Mouse (Mus musculus) thymus, postnatal 25 days (tissue): ENCODE data around the gene Gpr68.
A peak's percentile ranks its signal among the peaks of the same experiment; 100 is the strongest.

Experiments used
- DNase-seq: peaks from one replicate; pipeline ENCODE4 v3.0.0; 2022

Gpr68 gene

GRCm38 (mm10) chr12:100865509-100866078 lies 42.4 kb downstream of the Gpr68 start:
- no peak for DNase-seq

- no peak for DNase-seq
Observed at GRCm38 (mm10) chr12:100865072-100865471, 42.9 kb downstream of the Gpr68 start.

DNA sequence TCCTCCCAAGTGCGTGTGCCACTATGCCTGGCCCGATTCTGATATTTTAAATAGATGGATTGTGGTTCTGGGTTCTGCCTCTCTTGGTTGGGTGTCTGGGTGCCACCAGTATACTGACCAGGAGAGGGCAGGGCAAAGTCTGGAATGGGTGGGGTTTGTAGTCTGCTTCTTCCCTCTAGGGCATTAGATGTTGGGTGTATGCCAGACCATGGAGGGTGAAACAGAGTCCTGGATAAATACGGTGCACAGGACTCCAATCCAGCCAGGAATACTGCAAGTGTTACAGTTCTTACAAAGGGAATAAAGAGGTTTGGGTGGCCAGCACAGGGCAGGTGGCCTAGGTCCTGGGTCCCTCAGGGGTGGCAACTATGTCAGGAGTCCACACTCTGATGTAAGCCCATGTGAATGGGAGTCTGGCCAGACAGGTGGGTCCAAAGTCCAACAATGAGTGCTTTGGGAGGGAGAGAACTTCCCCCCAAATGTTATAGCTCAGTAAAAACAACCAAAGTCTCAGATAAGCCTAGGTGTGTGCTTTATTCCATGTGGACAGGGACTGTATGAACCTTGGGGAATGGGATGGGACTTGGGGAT lies 45.0 kb downstream of the Gpr68 start:
- no peak for DNase-seq

GRCm38 (mm10) chr12:100862272-100862671 lies 45.7 kb downstream of the Gpr68 start:
- no peak for DNase-seq

DNA sequence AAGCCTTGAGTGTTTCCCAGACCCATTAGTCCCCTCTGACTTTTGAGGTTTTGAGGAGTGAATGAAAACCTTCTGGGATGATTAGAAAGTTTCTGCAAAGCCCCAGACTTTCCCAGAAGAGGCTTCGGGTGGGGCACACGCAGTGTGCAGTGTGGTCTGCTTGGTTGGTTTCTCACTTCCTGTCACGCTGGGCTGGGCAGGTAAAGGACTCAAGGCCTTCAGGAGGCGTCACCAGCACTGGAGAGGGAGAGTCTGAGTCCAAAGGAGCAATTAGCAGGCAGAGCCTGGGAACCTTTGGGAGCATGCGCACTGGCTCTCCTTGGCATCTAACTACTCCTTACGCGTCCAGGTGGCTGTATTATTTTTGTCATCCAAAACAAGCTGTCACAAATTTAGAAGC lies 50.2 kb downstream of the Gpr68 start:
- no peak for DNase-seq

GRCm38 (mm10) chr12:100856337-100856736 lies 51.7 kb downstream of the Gpr68 start:
- DNase-seq = no peak

GRCm38 (mm10) chr12:100852370-100852769 lies 55.6 kb downstream of the Gpr68 start:
- no peak for DNase-seq

- DNase-seq = peak; percentile 55
Observed at GRCm38 (mm10) chr12:100849421-100850138, 58.4 kb downstream of the Gpr68 start.

DNA sequence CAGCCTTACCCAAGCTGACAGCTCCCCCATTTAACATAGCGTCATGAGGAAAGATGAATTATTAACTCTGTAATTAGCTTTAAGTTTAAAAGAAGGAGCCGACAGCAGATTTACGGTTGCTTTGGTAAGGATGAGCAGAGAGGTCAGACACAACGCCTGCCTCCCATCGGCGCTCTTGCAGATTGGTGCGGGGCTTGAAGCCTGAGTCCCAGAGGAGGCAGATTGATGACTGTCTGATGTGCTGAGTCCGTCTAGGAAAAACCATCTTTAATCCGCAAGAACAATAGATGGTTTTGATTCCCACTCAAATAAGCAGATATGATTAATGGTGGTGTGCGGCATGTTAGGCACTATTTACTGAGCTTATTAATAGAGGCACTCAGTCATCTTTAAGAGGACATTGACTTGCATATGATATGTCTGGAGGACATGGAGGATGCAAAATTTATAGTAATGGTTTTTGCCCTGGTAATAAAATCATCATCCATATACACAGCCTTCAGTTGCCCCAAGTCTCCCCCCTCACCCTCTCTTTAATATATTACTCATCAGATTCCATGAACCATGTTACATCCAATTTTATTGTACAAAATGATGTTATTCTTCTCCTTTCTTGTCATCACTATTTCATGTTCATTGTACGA lies 60.4 kb downstream of the Gpr68 start:
- no peak for DNase-seq

GRCm38 (mm10) chr12:100846566-100846965 lies 61.4 kb downstream of the Gpr68 start:
- no peak for DNase-seq

- DNase-seq = no peak
Observed at GRCm38 (mm10) chr12:100845829-100846228, 62.2 kb downstream of the Gpr68 start.

GRCm38 (mm10) chr12:100844546-100844945 lies 63.5 kb downstream of the Gpr68 start:
- DNase-seq = no peak

DNA sequence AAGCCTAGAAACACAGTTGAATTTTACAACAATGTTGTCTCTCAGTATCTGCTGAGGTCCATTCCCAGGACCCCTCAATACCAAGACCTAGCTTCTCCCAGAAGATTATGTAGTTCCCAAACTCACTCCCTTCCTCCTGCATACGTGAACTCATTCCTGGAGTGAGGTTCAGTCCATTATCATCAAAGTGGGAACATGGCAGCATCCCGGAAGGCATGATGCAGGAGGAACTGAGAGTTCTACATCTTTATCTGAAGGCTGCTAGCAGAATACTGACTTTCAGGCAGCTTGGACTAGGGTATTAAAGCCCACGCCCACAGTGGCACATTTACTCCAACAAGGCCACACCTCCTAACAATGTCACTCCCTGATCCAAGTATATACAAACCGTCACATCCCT lies 64.8 kb downstream of the Gpr68 start:
- no peak for DNase-seq

GRCm38 (mm10) chr12:100841211-100841792 lies 66.7 kb downstream of the Gpr68 start:
- peak; percentile 77 for DNase-seq

DNA sequence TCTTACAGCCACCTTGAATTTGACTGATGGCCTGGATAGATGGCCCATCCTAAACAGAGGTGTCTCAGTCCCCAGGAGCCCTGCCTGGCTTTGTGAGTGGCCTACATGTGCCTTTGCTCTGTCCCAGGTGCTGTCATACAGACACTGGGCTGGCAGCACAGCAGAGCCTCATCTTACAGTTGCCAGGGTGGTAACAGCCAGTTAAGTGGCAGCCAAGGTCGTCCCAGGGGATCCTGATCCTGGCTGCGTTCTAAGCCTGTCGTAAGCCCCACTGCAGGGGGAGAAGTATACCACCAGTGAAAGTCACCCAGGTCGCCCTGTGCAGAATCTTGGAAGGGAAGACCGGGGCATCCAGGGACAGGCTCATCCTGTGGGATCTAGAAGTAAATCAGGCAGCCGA lies 68.1 kb downstream of the Gpr68 start:
- DNase-seq = no peak

DNA sequence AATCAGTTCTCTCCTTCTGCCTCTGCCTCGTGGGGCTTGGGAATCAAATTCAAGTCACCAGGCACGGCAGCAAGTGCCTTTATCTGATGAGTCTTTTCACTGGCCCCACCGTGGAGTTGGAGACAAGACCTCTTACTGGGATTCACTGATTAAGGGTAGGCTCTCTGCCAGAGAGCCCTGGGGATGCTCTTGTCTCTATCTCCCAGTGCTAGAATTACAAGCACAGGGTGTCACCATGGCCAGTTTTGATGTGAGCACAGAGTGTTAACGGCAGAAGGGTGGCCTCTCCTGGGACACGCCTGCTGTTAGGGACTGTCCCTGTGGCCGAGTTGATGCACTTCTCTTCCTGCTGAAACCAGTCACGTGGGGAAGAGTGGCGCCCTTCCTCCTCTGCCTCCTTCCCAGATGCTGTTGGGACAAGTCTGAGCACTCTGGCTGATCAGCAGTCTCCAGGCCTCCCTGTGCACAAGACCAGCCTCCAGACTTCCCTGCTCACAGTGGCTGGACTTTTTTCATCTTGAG lies 68.9 kb downstream of the Gpr68 start:
- no peak for DNase-seq

DNA sequence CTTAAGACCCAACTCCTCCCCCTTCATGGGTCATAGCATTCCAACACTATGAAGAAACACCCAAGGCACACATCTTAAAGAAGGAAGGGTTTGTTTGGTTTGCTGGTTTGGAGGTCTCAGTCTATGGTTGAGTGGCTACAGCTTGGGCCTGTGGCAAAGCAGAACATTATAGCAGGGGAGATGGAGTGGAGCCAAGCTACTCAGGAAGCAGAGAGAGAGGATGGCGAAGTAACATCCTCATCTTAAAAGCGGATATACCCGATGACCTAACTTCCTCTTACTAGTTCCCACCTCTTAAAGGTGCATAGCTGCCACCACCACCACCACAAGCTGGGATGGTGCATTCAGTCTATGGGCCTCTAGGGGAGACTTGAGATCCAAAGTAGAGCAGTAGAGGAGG lies 70.8 kb downstream of the Gpr68 start:
- no peak for DNase-seq

- DNase-seq = no peak
Observed at GRCm38 (mm10) chr12:100831629-100832325, 76.2 kb downstream of the Gpr68 start.

- DNase-seq = no peak
Observed at GRCm38 (mm10) chr12:100831021-100831420, 77.0 kb downstream of the Gpr68 start.
